Mouse (Mus musculus): ENCODE results near the gene Pcx. TPM values are rescaled to one million over a fixed set of nuclear protein-coding genes. Genes with fewer than 3 reads are reported as not detected.
A peak's percentile ranks its signal among the peaks of the same experiment; 100 is the strongest.

Pcx gene
- total and polyA plus RNA-seq, 2 experiments from 2014 or later, result 50.5 to 84.0 TPM

DNA sequence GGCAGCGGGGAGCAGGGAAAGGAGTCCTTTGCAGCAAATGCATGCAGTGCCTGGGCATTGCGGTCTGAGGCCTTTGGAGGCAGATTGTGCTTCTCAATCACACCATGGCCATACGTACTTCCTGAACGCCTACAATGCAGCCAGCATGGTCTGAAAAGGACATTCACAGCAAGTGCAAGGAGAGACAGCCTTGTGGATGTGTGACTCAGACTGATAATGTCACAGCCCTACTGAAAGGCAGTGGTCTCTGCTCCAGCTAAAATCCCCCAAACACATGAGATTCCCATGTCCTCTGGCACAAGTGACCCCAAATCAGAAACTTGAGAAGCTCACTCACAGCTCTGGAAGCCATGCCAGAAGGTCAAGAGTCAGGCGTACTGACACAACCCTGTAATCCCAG lies 14.5 kb upstream of the Pcx start:
- H3K36me3 ChIP-seq (ENCODE audit: insufficient read depth, low read length), result no peaks in the 10 kb centered on the region
- no peak overlapping the region for H3K27ac ChIP-seq
- DNase-seq (ENCODE audit: low spot score) (no peak), ATAC-seq (no peak)
- H3K9ac ChIP-seq (replicated peaks; ENCODE audit: low read length), result no peak overlapping the region
- peaks cover 11% of the 10 kb centered on the region; the same call in 1 of the 2 replicates for H3K4me1 ChIP-seq (ENCODE audit: insufficient read depth, low read length)
- H3K4me3 ChIP-seq (ENCODE audit: low read length), result no peak overlapping the region
- H3K9me3 ChIP-seq (ENCODE audit: low read length), result no peaks in the 10 kb centered on the region
- 88% methylated on average over 5 of the region's 5 CpGs for WGBS
- no peaks in the 10 kb centered on the region for H3K27me3 ChIP-seq (ENCODE audit: insufficient read depth, low read length)
- no peak overlapping the region for H3K4me2 ChIP-seq (ENCODE audit: low read depth, low read length)
- TF ChIP-seq CTCF (IDR thresholded peaks at IDR 0.05; ENCODE audit: low read depth), result no peak

DNA sequence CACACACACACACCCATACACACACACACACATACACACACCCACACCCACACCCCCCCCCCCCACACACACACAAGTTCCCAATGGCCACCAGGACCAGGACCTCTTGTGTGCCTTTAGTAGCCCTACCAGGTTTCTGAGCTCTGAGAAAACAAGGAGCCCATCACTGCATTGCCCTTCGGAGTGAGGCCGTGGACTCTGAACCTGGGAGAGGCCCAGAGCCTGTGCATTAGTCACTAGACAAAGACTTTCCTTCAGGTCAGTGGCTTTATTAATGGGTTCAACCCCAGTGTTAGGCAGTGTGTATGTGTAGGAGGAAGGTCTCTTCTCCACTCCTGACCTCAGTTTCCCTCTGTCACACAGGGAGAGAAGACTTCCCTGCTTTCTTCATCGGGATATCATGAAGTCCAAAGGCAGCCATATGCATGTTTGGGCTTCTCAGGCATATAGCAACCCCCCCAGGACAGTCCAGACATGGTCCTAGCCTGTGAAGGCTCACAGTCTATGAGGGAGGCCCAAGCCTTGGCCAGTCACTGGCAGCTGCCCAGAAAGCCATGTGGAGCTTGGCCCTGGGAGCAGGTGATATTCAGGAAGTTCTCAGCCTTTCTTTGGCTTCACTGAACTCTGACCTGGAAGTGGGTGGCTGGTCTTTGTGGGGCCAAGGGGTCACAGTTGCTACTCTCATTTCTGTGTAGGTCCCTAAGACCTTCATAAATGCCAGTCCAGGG lies 13.6 kb upstream of the Pcx start:
- no peak for TF ChIP-seq CTCF (IDR thresholded peaks at IDR 0.05; ENCODE audit: low read depth)
- no peak overlapping the region for H3K4me2 ChIP-seq (ENCODE audit: low read depth, low read length)
- no peak overlapping the region for H3K9ac ChIP-seq (replicated peaks; ENCODE audit: low read length)
- H3K36me3 ChIP-seq (ENCODE audit: insufficient read depth, low read length), result no peaks in the 10 kb centered on the region
- no peak for ATAC-seq
- H3K4me3 ChIP-seq (ENCODE audit: low read length), result no peak overlapping the region
- DNase-seq (ENCODE audit: low spot score), result no peak
- H3K4me1 ChIP-seq (ENCODE audit: insufficient read depth, low read length), result peaks cover 11% of the 10 kb centered on the region; the same call in 1 of the 2 replicates
- no peaks in the 10 kb centered on the region for H3K9me3 ChIP-seq (ENCODE audit: low read length)
- 82% methylated on average over 3 of the region's 3 CpGs for WGBS
- H3K27me3 ChIP-seq (ENCODE audit: insufficient read depth, low read length), result no peaks in the 10 kb centered on the region
- no peak overlapping the region for H3K27ac ChIP-seq

DNA sequence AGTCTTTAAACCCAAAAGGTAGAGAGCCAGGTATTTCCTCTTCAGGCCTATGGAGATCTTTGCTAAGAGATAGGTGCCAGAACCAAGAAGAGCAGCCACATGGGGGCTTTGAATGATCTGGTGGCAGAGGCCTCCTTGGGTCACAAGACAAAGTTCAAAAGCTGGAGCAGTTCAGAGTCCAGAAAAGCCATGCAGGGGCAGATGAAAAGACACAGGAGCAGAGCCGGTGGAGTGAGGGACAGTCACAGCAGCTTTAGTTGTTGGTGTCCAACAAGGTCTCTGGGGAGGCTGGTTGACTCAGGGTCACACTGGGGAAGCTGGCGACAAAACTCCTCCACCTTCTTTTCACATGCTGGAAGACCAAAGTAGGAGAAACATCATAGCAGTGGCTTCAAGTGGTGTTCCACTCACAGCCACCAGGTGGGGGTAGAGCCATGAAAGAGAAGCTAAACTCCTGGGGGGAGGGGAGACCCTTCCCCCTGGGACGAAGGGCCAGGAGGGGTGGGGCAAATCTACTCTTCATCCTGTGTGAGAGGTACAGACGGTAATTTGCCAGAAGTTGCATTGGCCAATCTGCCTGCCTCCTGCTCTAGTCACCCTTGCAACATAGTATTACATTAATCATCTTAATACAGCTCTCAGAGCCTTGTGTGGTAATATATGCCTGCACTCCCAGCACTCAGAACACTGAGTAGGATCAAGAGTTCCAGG lies 12.9 kb upstream of the Pcx start:
- Histone ChIP-seq H3K9ac (replicated peaks; ENCODE audit: low read length) (0 out of 2 replicates have a peak overlapping the region, but pooled peaks have one; percentile 9), H3K4me1 (ENCODE audit: insufficient read depth, low read length) (peaks cover 11% of the 10 kb centered on the region; the same call in 1 of the 2 replicates), H3K9me3 (ENCODE audit: low read length) (no peaks in the 10 kb centered on the region), H3K27me3 (ENCODE audit: insufficient read depth, low read length) (no peaks in the 10 kb centered on the region), H3K27ac (no peak overlapping the region), H3K4me2 (ENCODE audit: low read depth, low read length) (no peak overlapping the region), H3K4me3 (ENCODE audit: low read length) (no peak overlapping the region), H3K36me3 (ENCODE audit: insufficient read depth, low read length) (no peaks in the 10 kb centered on the region)
- 5% methylated on average over 4 of the region's 4 CpGs for WGBS
- peak; percentile 99 for TF ChIP-seq CTCF (IDR thresholded peaks at IDR 0.05; ENCODE audit: low read depth)
- ATAC-seq (peak; percentile 70), DNase-seq (ENCODE audit: low spot score) (peak; percentile 92)

DNA sequence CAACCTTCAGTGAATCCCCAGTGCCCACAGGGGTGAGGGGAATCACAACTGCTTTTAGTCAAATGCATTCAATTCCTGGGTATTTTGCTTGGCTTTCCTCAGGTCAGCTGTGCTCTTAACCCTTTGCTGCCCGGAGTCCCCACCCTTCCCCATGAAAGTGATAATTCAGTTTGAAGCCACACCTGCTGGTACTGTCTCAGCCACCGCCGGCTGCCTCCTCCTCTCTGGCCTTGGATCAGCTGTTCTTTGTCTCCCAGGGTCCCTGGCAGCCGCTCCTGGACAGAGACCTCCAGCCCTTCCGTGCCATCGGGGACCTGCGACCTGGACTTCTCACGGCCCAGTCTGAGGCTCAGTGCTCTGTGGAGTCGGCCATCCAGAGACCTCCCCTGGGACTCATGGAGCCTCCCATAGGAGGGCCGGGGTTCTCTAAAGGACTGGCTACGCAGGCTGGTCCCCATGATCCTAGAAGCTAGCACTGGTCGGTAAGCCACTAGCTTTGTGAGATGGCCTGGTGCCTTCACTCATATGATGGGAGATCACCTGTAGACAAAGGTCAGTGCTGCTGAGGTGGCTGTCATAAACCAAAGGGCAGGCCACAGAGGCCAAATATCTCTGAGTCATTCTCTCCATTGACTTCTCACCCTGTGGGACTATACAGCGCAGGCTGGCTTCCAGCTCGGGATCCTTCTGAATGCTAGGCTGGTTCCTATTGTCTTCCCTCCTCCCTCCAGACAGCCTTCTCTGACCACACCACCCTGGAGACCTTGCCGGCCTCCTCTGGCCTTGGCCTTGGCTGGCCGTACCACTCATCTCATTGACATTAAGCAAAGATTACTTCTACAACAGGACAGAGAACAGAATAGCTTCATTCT lies 12.0 kb upstream of the Pcx start, which contains the start of gene 2010003K11Rik:
Gene 2010003K11Rik, minus strand, starts transcription at position 522 of the 872 bp plus-strand sequence.
- Histone ChIP-seq H3K27ac (no peak within 1 kb of the TSS), H3K9me3 (ENCODE audit: low read length) (no peaks in the 10 kb centered on the region), H3K27me3 (ENCODE audit: insufficient read depth, low read length) (no peaks in the 10 kb centered on the region), H3K9ac (replicated peaks; ENCODE audit: low read length) (0 out of 2 replicates have a peak within 1 kb of the TSS, but pooled peaks have one; percentile 9), H3K36me3 (ENCODE audit: insufficient read depth, low read length) (no peaks in the 10 kb centered on the region), H3K4me1 (ENCODE audit: insufficient read depth, low read length) (peaks cover 9% of the 10 kb centered on the region; the same call in 1 of the 2 replicates), H3K4me3 (ENCODE audit: low read length) (no peak within 1 kb of the TSS), H3K4me2 (ENCODE audit: low read depth, low read length) (no peak within 1 kb of the TSS)
- WGBS, result 50% methylated on average over 16 of the region's 16 CpGs
- TF ChIP-seq CTCF (IDR thresholded peaks at IDR 0.05; ENCODE audit: low read depth), result no peak
- DNase-seq (ENCODE audit: low spot score) (no peak), ATAC-seq (no peak; the same call in 1 of the 2 replicates)

DNA sequence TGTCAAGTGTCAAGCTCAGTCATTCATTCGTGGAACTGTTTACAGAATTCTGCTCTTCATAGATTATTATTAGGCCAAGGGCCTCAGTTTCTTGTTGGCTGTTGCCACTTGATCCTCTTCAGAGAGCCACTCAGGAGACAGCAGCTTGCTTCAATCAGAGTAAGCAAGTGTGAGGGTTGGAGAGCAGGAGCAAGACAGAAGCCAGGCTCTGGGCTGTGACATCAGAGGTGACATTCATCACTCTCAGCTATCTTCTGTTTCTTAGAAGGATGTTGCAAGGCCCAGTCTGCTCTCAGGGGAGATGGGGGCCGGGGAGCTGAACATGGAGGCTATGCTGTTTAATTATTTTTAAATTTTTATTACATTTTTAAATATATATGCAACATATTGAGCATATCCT lies 7.6 kb upstream of the Pcx start:
- no peaks in the 10 kb centered on the region for H3K36me3 ChIP-seq (ENCODE audit: insufficient read depth, low read length)

DNA sequence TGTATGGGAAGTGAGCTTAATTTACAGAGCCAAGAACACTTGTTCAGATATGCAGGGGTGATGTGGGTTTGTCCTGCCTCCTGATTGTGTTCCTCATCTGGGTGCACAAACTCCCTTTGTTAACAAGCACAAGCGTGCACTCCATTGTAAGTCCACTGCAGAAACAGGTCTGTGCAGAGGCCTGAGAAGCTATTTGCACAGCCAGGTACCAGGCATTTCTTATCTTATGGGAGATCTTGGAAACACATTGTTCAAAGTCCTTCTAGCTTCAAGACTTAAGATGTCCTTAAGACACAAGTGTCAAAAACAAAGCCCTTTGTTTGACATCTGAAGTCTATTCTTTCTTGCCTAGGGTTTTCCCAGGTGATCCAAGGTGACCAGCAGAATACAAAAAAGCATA lies 5.4 kb upstream of the Pcx start:
- Histone ChIP-seq H3K9me3 (ENCODE audit: low read length) (no peaks in the 10 kb centered on the region), H3K36me3 (ENCODE audit: insufficient read depth, low read length) (no peaks in the 10 kb centered on the region), H3K9ac (replicated peaks; ENCODE audit: low read length) (no peak overlapping the region), H3K27me3 (ENCODE audit: insufficient read depth, low read length) (no peaks in the 10 kb centered on the region), H3K4me2 (ENCODE audit: low read depth, low read length) (no peak overlapping the region), H3K4me1 (ENCODE audit: insufficient read depth, low read length) (no peaks in the 10 kb centered on the region), H3K4me3 (ENCODE audit: low read length) (no peak overlapping the region), H3K27ac (no peak overlapping the region)
- DNase-seq (ENCODE audit: low spot score) (no peak), ATAC-seq (no peak)
- 100% methylated on average over 1 of the region's 1 CpGs for WGBS
- no peak for TF ChIP-seq CTCF (IDR thresholded peaks at IDR 0.05; ENCODE audit: low read depth)

More for the DNA sequence above, 7.6 kb upstream of the Pcx start:
- no peaks in the 10 kb centered on the region for H3K9me3 ChIP-seq (ENCODE audit: low read length)
- H3K27ac ChIP-seq, result no peak overlapping the region
- TF ChIP-seq CTCF (IDR thresholded peaks at IDR 0.05; ENCODE audit: low read depth), result no peak
- no peak overlapping the region for H3K4me2 ChIP-seq (ENCODE audit: low read depth, low read length)
- peaks cover 5% of the 10 kb centered on the region; the same call in 1 of the 2 replicates for H3K4me1 ChIP-seq (ENCODE audit: insufficient read depth, low read length)
- H3K9ac ChIP-seq (replicated peaks; ENCODE audit: low read length), result no peak overlapping the region
- ATAC-seq (no peak), DNase-seq (ENCODE audit: low spot score) (no peak)
- H3K27me3 ChIP-seq (ENCODE audit: insufficient read depth, low read length), result no peaks in the 10 kb centered on the region
- WGBS, result 77% methylated on average over 2 of the region's 2 CpGs
- no peak overlapping the region for H3K4me3 ChIP-seq (ENCODE audit: low read length)
